Mouse (Mus musculus) erythroblast, embryonic 14.5 days (primary cell): ENCODE measurements around the gene Dydc1.

Experiments
- GATA1 ChIP-seq: IDR thresholded peaks from 2 replicates; pipeline ENCODE4 v1.6.1; 2012; ENCODE audit warnings: low read length, inconsistent platforms, mixed read lengths
- TAL1 ChIP-seq: IDR thresholded peaks from 3 replicates; pipeline ENCODE4 v1.6.1; 2012; ENCODE audit warnings: low read length, inconsistent platforms, mixed read lengths

- TF ChIP-seq TAL1 (no peak), GATA1 (no peak)
Measured at GRCm38 (mm10) chr14:41140686-41141085, 68.0 kb downstream of the Dydc1 start.
